Mouse (Mus musculus) embryo, embryonic 10.5 days (tissue): ENCODE measurements around the gene C1qtnf9.

ENCODE experiments used
- DNase-seq: peaks from one replicate; pipeline ENCODE4 v3.0.0-alpha.2; 2015; ENCODE audit warnings: low spot score

Gene C1qtnf9

GRCm38 (mm10) chr14:60790103-60790502 lies 22.2 kb downstream of the C1qtnf9 start:
- peak; percentile 84 for DNase-seq

- no peak for DNase-seq
Measured at GRCm38 (mm10) chr14:60796600-60797322, 28.8 kb downstream of the C1qtnf9 start.

GRCm38 (mm10) chr14:60797596-60797995 lies 29.7 kb downstream of the C1qtnf9 start:
- DNase-seq: no peak

DNA sequence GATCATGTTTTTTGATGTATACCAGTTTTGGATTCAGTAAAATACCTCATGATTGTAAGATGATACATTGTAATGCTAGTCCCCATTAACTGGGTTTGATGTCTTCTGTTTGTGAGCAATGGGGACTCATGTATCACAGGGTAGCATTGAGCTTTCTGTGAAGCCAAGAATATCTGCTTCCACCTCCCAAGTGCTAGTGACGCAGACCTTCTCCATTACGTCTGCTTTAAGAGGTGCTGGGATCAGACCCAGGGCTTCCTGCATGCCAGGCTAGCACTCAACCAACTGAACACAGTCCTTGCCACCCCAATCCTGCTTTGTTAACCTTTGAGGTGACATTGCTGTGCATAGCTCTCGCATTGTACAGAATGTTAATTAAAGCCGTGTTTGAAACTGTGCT lies 30.8 kb downstream of the C1qtnf9 start:
- no peak for DNase-seq

- DNase-seq: peak; percentile 88
Measured at GRCm38 (mm10) chr14:60799762-60800728, 32.1 kb downstream of the C1qtnf9 start.

GRCm38 (mm10) chr14:60802026-60802425 lies 34.1 kb downstream of the C1qtnf9 start:
- DNase-seq: no peak

DNA sequence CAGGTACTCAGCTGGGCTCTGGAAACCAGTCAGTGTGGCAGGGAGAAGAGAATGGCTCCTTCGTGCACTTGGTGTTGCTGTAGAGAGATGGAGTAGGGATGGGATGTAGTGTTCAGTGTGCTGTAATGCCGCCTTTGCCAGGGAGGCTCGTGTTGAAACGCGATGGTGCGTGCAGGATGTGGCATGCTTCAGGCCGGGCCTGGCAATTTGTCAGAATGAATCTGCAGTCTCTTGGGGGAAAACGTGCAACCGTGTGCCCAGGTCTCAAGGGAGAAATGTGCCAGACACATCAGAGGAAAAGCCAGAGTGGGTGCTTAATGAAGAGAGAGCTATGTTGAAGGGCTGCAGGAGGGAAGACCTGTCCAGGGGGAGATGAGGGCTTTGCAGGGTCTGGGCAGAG lies 37.0 kb downstream of the C1qtnf9 start:
- no peak for DNase-seq

GRCm38 (mm10) chr14:60805871-60806270 lies 37.9 kb downstream of the C1qtnf9 start:
- DNase-seq: no peak

GRCm38 (mm10) chr14:60806891-60807344 lies 39.0 kb downstream of the C1qtnf9 start:
- DNase-seq: peak; percentile 59

DNA sequence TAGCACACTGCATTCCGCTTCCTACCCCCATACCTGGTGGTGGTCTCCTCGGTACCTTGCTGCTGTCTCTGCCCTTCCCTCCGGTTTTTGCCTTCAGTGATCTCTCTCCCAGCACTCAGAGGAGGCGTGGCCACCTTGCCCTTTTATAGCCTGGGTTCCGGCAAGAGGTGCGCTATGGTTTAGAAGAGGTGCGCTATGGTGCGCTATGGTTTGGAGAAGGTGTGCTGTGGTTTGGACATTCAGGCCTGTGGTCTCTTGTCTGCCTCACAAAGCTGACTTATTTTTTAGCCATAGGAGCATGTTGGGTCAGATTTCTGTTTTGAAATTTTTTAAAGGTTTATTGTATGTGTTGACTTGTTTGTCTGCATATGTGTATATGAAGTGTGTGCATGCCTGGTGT lies 41.9 kb downstream of the C1qtnf9 start:
- no peak for DNase-seq

DNA sequence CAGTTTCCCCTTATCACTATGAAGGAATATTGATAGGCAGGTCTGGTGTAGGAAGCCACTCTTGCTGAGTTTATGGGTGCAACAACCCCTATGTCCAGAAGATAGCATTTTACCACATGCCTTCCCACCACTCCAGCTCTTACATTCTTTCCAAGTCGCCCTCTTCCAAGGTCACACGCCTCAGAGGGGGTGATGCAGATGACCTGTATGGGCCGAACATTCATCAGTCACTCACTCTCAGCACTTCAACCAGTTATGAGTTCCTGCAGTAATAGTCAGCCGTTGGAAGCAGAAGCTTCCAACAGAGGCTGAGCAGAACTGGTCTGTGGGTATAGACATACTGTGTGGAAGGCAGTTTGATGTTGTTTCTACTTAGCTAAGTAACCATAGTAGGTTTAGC lies 43.6 kb downstream of the C1qtnf9 start:
- no peak for DNase-seq

- no peak for DNase-seq
Measured at GRCm38 (mm10) chr14:60815098-60815497, 47.2 kb downstream of the C1qtnf9 start.

GRCm38 (mm10) chr14:60818045-60818444 lies 50.1 kb downstream of the C1qtnf9 start:
- no peak for DNase-seq

DNA sequence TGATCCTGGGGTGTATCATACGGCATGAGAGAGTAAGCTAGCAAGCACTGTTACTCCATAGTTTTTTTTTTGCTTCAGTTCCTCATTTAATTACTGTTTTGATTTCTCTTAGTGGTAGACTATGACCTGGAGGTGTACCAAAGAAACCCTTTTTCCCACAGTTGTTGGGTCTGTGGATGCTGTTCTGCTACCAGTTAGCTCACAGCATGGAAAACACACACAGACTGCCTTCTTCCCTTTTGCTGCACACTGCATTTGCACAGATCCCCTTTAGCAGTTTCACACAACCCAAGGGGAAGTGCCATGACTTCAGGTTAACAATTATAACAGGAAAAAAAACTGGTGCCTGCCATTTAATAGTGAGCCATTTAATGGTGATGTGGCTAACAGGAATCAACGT lies 62.2 kb downstream of the C1qtnf9 start:
- no peak for DNase-seq
